Mouse (Mus musculus) heart, embryonic 16.5 days (tissue): ENCODE measurements at regions not wholly inside any gene's neighbourhood (a gene's known extent, or its start where the extent isn't known, plus 50 kb on each side); places are given as distances from the start of the nearest gene placed in this dataset.
A peak's percentile ranks its signal among the peaks of the same experiment; 100 is the strongest.

Experiments used
- ATAC-seq: fragments of 200-750 bp; cut with Nextera tagmentation; replicated peaks from 2 replicates; pipeline ENCODE4 v1.8.0; 2017; ENCODE audit warnings: moderate number of reproducible peaks; ENCODE audit not compliant: insufficient read depth, low FRiP score; ENCODE audit errors: extremely low read depth
- H3K27ac ChIP-seq: fragments of 300-500 bp; sonication (generic); 2 replicates; pipeline ENCODE4 v1.5.1; 2014; ENCODE audit warnings: mild to moderate bottlenecking, low read length, control low read depth, moderate library complexity
- H3K27me3 ChIP-seq: fragments of 300-500 bp; sonication (generic); 2 replicates; pipeline ENCODE4 v1.6.1; 2014; ENCODE audit warnings: low read length, mixed read lengths; ENCODE audit not compliant: control insufficient read depth, insufficient read depth
- H3K36me3 ChIP-seq: fragments of 300-500 bp; sonication (generic); 2 replicates; pipeline ENCODE4 v1.6.1; 2014; ENCODE audit not compliant: control insufficient read depth, insufficient read depth
- H3K4me1 ChIP-seq: fragments of 300-500 bp; sonication (generic); 2 replicates; pipeline ENCODE4 v1.6.1; 2014; ENCODE audit warnings: low read length, mixed read lengths; ENCODE audit not compliant: control insufficient read depth, insufficient read depth
- H3K4me2 ChIP-seq: fragments of 300-500 bp; sonication (generic); 2 replicates; pipeline ENCODE4 v1.6.1; 2014; ENCODE audit warnings: low read depth, mild to moderate bottlenecking, control low read depth, low read length
- H3K4me3 ChIP-seq: fragments of 300-500 bp; sonication (generic); 2 replicates; pipeline ENCODE4 v1.5.1; 2014; ENCODE audit warnings: mild to moderate bottlenecking, control low read depth, low read length
- H3K9ac ChIP-seq: fragments of 300-500 bp; sonication (generic); 2 replicates; pipeline ENCODE4 v1.6.1; 2014; ENCODE audit warnings: low read length, control low read depth
- H3K9me3 ChIP-seq: fragments of 300-500 bp; sonication (generic); replicated peaks from 2 replicates; pipeline ENCODE4 v1.6.1; 2016; ENCODE audit warnings: low read length; ENCODE audit not compliant: control insufficient read depth
- WGBS: fragments of 180-500 bp; shearing (Covaris S2); extraction: QIAGEN DNeasy Blood & Tissue Kit; methylation state at CpG from one replicate; pipeline ENCODE4 v1.1.7; 2014; 5-methylcytosine and 5-hydroxymethylcytosine counted together

DNA sequence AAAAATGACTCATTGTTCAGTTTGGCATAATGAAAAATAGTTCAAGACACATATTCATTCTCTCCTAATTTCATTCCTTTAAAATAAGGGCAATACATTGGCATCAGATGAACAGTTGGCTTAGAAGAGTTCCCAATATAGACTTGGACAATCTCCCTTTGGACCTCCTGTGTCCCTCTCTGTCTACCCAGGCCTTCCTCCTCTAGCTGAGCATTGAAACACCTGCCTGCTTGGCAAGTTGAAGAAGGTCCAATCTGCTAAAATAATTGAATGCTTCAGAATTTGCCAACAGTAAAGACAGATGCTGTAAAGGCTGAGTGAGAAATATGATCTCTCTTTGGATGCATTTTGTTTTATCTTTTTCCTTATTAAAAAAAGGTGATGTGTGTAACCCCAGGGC is 303.0 kb downstream of the Dmrt2 start:
- no peak overlapping the region for H3K9ac ChIP-seq
- no peak overlapping the region for H3K4me2 ChIP-seq
- H3K4me3 ChIP-seq, result no peak overlapping the region
- H3K4me1 ChIP-seq, result peaks cover 8% of the 10 kb centered on the region
- no peaks in the 10 kb centered on the region for H3K27me3 ChIP-seq
- H3K27ac ChIP-seq, result no peak overlapping the region
- ATAC-seq, result no peak
- H3K9me3 ChIP-seq, result no peaks in the 10 kb centered on the region
- H3K36me3 ChIP-seq, result no peaks in the 10 kb centered on the region

DNA sequence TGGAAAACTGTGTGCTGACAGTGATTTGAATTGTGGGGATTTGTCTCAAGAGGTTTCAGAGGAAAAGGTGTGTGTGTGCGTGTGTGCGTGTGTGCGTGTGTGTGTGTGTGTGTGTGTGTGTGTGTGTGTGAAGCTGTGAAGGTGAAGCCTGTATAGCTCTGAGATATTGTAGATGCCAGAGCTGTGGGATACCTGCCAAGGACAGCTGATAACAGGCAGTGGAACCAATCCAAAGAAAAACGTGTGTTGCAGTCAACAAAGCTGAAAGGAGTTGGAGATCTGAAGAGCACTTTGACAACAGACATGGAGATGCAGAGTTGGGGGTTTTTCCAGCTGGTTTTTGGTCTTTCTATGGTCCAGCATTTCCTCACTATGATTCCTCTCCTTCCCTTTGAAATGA is 308.1 kb downstream of the Dmrt2 start:
- WGBS, result 70% methylated on average over 4 of the region's 4 CpGs
- Histone ChIP-seq H3K4me2 (no peak overlapping the region), H3K4me1 (no peaks in the 10 kb centered on the region; the same call in 1 of the 2 replicates), H3K27ac (no peak overlapping the region), H3K9ac (no peak overlapping the region), H3K27me3 (no peaks in the 10 kb centered on the region), H3K9me3 (no peaks in the 10 kb centered on the region), H3K4me3 (no peak overlapping the region), H3K36me3 (no peaks in the 10 kb centered on the region)
- peak; percentile 69 for ATAC-seq

DNA sequence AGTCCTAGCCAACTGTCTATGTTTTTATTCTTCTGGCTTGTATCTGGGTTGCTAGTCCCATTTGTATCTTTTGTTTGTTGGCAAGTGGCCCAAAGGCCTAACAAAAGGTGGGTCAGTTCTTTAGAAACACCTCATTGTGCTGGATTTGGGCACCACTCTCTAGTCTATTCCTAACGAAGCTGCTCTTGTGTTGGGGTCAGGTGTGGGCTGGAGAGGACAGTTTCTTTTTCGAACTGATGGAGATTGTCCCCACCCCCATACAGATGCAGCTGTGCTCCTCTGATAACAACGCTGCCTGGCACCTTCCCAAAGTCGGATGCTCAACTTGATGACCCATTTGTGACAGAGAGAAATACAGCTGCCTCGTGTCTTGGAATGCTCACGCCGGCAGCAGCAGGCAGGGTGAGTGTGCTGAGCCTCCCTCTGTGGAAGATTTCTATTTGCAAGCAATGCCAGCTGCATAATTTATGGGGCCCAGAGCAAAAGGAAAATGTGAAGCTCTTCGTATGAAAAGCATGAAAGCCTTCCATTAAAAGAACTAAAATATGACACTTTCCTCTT is 342.5 kb downstream of the Dmrt2 start:
- Histone ChIP-seq H3K9me3 (no peaks in the 10 kb centered on the region), H3K27me3 (no peaks in the 10 kb centered on the region), H3K9ac (no peak overlapping the region), H3K27ac (no peak overlapping the region), H3K4me3 (no peak overlapping the region), H3K4me1 (peaks cover 2% of the 10 kb centered on the region; the same call in 1 of the 2 replicates), H3K4me2 (no peak overlapping the region), H3K36me3 (no peaks in the 10 kb centered on the region)
- ATAC-seq, result no peak
- WGBS, result 34% methylated on average over 8 of the region's 8 CpGs

DNA sequence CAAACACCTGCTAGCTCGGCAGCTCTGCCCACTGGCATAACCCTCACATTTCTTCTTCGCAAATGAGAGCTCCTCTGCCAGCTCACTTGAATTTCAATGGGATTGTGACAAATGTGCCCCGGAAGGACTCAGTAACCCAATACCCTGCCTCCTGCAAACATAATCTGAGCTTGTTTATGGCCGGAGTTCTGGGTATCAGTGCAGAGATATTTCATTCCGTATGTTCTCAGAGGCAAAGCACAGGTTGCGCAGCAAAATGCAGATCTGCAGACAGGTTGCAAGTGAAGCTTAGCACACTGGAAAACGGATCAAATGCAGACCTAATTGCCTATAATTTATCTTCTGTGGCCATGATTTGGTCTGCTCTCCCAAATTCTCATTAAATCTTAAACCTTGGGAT is 348.9 kb downstream of the Dmrt2 start:
- Histone ChIP-seq H3K9ac (no peak overlapping the region), H3K27me3 (no peaks in the 10 kb centered on the region), H3K9me3 (no peaks in the 10 kb centered on the region), H3K4me2 (no peak overlapping the region), H3K4me3 (no peak overlapping the region), H3K36me3 (no peaks in the 10 kb centered on the region), H3K27ac (no peak overlapping the region), H3K4me1 (no peaks in the 10 kb centered on the region)
- ATAC-seq, result no peak
- 73% methylated on average over 7 of the region's 7 CpGs for WGBS

DNA sequence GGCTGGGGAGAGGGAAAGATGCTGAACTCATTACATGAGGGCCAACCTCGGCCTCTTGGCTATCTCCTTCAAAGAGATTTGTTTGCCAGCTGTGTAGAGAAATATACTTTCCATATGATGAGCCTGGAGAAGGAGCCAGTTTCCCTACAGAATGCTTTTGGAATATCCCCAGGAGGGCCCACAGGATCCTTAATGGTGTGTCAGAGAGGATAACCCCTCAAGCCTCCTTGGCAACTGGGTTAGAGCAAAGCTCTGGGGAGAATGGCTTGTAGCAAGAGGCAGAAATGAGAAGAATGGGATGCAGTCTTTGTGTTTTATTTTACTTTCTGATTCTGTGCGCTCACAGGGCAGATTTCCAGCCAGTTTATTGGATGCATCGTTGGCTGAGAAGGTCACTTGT is 353.9 kb downstream of the Dmrt2 start:
- Histone ChIP-seq H3K36me3 (no peaks in the 10 kb centered on the region), H3K4me3 (no peak overlapping the region), H3K9ac (no peak overlapping the region), H3K27ac (no peak overlapping the region), H3K4me1 (peaks cover 5% of the 10 kb centered on the region), H3K27me3 (no peaks in the 10 kb centered on the region), H3K4me2 (no peak overlapping the region), H3K9me3 (no peaks in the 10 kb centered on the region)
- ATAC-seq, result no peak
- 71% methylated on average over 3 of the region's 3 CpGs for WGBS

DNA sequence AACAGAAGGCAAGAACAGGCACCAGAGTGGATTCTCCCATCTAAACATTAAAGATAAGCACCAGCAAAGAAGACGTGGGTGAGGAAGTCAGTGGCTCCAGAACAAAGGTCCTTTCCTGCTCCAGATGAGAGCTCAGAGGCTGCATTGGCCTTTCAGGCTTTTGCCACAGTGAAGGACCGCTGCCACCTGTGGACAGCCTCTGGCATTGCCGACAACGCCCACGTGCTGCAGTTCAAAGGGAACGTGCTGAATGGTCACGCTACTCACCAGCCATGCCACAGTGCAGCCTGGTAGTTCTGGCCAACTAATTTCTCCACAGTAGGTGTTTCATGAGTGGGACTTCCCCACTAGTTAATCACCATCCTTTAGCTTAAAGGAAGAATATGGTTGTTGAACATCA is 365.1 kb downstream of the Dmrt2 start:
- H3K4me2 ChIP-seq, result no peak overlapping the region
- H3K9me3 ChIP-seq, result no peaks in the 10 kb centered on the region
- no peaks in the 10 kb centered on the region for H3K4me1 ChIP-seq
- no peaks in the 10 kb centered on the region for H3K27me3 ChIP-seq
- no peak; the same call in 1 of the 2 replicates for ATAC-seq
- no peaks in the 10 kb centered on the region for H3K36me3 ChIP-seq
- H3K9ac ChIP-seq, result no peak overlapping the region
- H3K4me3 ChIP-seq, result no peak overlapping the region
- 10% methylated on average over 7 of the region's 7 CpGs for WGBS
- H3K27ac ChIP-seq, result no peak overlapping the region

DNA sequence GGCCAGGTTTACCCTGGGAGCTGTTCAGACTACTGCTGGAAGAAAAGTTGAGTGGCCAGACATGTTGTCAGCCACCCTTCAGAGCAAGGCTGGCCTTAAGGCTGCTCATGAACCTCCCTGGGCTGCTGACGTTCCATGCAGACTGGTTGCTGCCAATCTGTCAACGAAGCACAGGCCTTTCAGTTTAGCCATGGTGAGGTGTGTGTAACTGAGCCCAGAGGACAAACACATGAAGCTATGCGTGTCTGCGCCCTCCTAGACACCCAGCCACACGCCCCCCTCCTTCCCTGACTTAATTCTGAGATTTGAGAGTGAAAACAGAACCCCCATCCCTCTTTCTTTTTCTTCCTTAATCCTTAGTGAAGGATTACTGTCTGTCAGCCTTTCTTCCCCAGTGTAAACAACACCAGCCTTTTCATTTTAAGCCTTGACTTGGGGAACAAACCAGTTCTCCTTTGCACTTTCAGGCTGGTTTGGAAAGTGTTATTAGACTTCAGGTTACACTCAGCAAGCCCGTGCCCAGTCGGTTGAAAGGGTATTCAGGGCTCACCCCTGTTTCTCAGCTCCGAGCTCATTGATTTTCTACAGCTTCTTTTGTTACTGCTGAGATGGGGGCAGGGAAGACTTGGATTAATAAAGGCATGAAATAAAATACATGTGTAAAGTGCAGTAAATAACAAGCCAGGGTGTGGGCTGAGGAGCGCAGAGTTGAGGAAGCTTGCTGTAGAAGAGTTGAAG is 379.4 kb downstream of the Dmrt2 start:
- H3K36me3 ChIP-seq, result no peaks in the 10 kb centered on the region
- no peak overlapping the region for H3K9ac ChIP-seq
- WGBS, result 51% methylated on average over 9 of the region's 9 CpGs
- no peak overlapping the region for H3K4me2 ChIP-seq
- H3K27ac ChIP-seq, result no peak overlapping the region
- no peak for ATAC-seq
- no peaks in the 10 kb centered on the region for H3K9me3 ChIP-seq
- no peaks in the 10 kb centered on the region for H3K27me3 ChIP-seq
- no peak overlapping the region for H3K4me3 ChIP-seq
- no peaks in the 10 kb centered on the region for H3K4me1 ChIP-seq

DNA sequence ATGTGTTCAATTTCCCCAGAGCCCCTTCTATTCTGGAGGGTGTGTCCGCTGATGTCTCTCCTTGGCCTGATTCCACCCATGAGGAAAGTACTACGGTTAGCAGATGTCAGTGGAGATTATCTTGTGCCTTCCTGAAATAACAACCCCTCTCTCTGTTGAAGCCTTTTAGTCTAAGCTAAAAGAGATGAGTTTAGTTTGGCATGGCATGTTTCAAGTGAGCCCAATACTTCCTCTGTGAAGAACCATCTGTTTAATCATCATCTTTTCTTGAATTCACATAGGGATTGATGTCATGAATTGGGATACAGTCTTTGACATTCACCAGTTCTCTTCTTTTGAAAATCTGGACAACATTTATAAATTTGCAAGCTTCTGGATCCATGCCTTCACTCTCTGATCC is 387.5 kb downstream of the Dmrt2 start:
- Histone ChIP-seq H3K4me2 (no peak overlapping the region), H3K9ac (no peak overlapping the region), H3K27ac (no peak overlapping the region), H3K9me3 (no peaks in the 10 kb centered on the region), H3K27me3 (no peaks in the 10 kb centered on the region; the same call in 1 of the 2 replicates), H3K4me3 (no peak overlapping the region), H3K4me1 (no peaks in the 10 kb centered on the region), H3K36me3 (no peaks in the 10 kb centered on the region)
- WGBS, result 59% methylated on average over 2 of the region's 2 CpGs
- no peak for ATAC-seq

DNA sequence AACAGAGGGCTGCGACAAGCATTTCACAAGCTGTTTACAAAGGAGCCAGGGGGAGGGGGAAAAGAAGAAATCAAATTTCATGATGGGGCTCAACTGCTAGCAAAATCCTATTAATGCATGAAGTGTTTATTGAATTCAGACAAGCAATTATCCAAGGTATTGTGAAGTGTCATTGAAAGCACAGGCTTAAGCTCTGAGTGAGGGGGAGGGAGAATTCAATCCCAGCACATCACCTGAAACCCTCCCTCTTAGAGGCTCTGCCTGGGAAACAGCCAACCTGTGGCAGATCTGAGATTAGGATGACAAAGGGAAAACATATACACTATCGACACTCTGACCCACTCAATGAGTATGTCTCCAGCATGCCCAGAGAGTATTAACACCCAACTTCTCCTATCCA is 396.3 kb downstream of the Dmrt2 start:
- H3K36me3 ChIP-seq, result no peaks in the 10 kb centered on the region
- no peaks in the 10 kb centered on the region; the same call in 1 of the 2 replicates for H3K27me3 ChIP-seq
- WGBS, result 69% methylated on average over 2 of the region's 2 CpGs
- ATAC-seq, result no peak
- no peak overlapping the region for H3K4me2 ChIP-seq
- no peak overlapping the region for H3K27ac ChIP-seq
- H3K4me1 ChIP-seq, result no peaks in the 10 kb centered on the region
- no peaks in the 10 kb centered on the region for H3K9me3 ChIP-seq
- H3K4me3 ChIP-seq, result no peak overlapping the region
- no peak overlapping the region for H3K9ac ChIP-seq
